Mouse (Mus musculus) right cerebral cortex, postnatal 25 days (tissue): ENCODE results near the gene Olfr514.

Experiments used
- DNase-seq: peaks from one replicate; pipeline ENCODE4 v3.0.0; 2022

Olfr514 gene

GRCm38 (mm10) chr7:108825897-108826296 is at the start of gene Olfr514:
Gene Olfr514 (minus strand): TSS chr7:108825997.
- no peak for DNase-seq

GRCm38 (mm10) chr7:108872279-108872678 is 46.5 kb upstream of the Olfr514 start, which contains the start of gene Olfr517:
Gene Olfr517 (minus strand): TSS chr7:108872379.
- no peak for DNase-seq

GRCm38 (mm10) chr7:108850429-108850828 is 24.6 kb upstream of the Olfr514 start, which contains the start of gene Olfr516:
Gene Olfr516 (minus strand): TSS chr7:108850529.
- no peak for DNase-seq

- peak; percentile 4 for DNase-seq
Observed at GRCm38 (mm10) chr7:108814593-108815215, 11.1 kb downstream of the Olfr514 start.

GRCm38 (mm10) chr7:108797205-108797933 is 28.4 kb downstream of the Olfr514 start:
- no peak for DNase-seq
